Mouse (Mus musculus): ENCODE results near the gene Rnf123. TPM values are rescaled to one million over a fixed set of nuclear protein-coding genes. Genes with fewer than 3 reads are reported as not detected.

Gene Rnf123
- polyA plus RNA-seq, 1 experiment from 2014 or later: 100 TPM

DNA sequence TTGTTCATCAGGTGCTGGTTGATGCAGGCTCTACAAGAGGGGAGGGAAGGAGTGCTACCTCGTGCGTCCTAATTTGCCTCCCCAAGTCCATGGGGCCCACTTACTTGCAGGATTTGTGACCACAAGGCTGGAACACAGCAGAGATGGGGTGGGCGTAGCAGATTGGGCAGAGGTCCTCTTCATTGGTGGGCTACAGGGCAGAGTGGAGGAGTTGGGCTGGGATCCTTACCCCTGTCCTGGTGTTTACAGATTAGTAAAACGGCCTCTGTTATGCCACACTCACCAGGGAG is 31.3 kb downstream of the Rnf123 start:
- Histone ChIP-seq H3K9ac (no peak overlapping the region), H3K9me3 (replicated peaks) (no peaks in the 10 kb centered on the region), H3K4me1 (replicated peaks) (peaks cover 69% of the 10 kb centered on the region), H3K4me2 (no peak overlapping the region), H3K27me3 (no peaks in the 10 kb centered on the region), H3K36me3 (replicated peaks) (peaks cover 81% of the 10 kb centered on the region), H3K4me3 (replicated peaks) (no peak overlapping the region), H3K27ac (replicated peaks) (peak overlapping the region; percentile 53; the same call in 1 of the 2 replicates)
- 86% methylated on average over 4 of the region's 4 CpGs for WGBS (ENCODE audit: insufficient replicate concordance)
- ATAC-seq (ENCODE audit: insufficient read depth): no peak

DNA sequence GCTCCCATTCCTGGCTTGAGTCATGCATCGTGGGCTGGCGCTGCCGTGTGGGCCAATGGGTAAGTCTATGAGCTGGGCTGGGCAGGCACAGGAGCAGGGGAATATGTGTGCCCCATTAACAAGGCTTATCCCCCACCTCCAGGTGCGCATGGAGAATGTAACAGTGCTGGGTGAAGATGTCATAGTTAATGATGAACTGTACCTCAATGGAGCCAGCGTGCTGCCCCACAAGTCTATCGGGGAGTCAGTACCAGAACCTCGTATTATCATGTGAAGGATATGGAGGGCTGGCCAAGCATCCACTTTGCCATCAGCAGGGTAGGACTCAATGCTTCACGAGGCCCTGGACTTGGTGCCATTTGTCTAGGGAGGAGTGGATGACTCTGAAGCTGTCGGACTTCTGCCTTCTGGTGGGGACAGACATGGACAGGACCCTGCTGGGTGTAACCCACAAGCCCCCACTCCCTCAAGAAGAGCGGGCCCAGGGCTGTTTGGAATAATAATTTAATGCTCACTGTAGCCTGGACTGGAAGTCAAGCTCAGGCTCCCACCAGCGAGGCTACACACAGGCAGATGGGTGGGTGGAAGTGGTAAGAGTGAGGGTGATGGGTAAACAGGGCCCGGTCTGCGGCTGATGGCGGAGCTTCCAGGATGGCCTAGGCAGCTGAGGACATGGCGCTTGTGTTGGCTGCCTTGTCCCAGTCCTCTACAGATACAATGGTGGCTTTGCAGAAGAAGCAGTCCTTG is 31.8 kb downstream of the Rnf123 start:
- H3K27ac ChIP-seq (replicated peaks): no peak overlapping the region
- H3K36me3 ChIP-seq (replicated peaks): peaks cover 81% of the 10 kb centered on the region
- peaks cover 74% of the 10 kb centered on the region for H3K4me1 ChIP-seq (replicated peaks)
- no peak for ATAC-seq (ENCODE audit: insufficient read depth)
- H3K4me3 ChIP-seq (replicated peaks): no peak overlapping the region
- H3K27me3 ChIP-seq: no peaks in the 10 kb centered on the region
- H3K4me2 ChIP-seq: no peak overlapping the region
- WGBS (ENCODE audit: insufficient replicate concordance): 89% methylated on average over 15 of the region's 15 CpGs
- no peak overlapping the region for H3K9ac ChIP-seq
- H3K9me3 ChIP-seq (replicated peaks): no peaks in the 10 kb centered on the region

DNA sequence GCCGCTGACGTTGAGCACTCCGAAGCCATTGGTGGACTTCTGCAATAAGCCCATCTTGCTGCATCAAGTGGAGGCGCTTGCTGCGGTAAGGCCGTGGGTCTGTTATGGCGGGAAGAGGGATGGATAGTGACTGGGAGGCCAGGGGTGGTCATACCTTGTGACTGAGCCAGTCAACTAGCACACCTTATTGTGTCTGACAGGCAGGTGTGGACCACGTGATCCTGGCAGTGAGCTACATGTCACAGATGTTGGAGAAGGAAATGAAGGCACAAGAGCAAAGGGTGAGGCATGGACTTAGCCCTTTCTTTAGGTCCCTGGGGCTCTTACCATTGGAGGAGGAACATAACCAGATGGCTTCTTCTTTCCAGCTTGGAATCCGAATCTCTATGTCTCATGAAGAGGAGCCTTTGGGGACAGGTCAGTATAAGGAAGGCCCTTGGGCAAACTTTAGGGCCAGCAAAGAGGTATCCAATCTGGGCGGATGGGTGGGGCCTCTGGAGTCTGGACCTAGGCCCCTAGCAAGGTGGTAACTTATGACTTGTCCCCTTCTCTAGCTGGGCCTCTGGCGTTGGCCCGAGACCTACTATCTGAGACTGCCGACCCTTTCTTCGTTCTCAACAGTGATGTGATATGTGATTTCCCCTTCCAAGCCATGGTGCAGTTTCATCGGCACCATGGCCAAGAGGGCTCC is 33.4 kb downstream of the Rnf123 start:
- no peaks in the 10 kb centered on the region for H3K27me3 ChIP-seq
- H3K4me1 ChIP-seq (replicated peaks): peaks cover 75% of the 10 kb centered on the region
- WGBS (ENCODE audit: insufficient replicate concordance): 34% methylated on average over 15 of the region's 15 CpGs
- H3K36me3 ChIP-seq (replicated peaks): peaks cover 81% of the 10 kb centered on the region
- peak overlapping the region; percentile 74 for H3K4me3 ChIP-seq (replicated peaks)
- peak overlapping the region; percentile 81 for H3K27ac ChIP-seq (replicated peaks)
- no peak for ATAC-seq (ENCODE audit: insufficient read depth)
- H3K9me3 ChIP-seq (replicated peaks): no peaks in the 10 kb centered on the region
- peak overlapping the region; percentile 94 for H3K4me2 ChIP-seq
- peak overlapping the region; percentile 70 for H3K9ac ChIP-seq

DNA sequence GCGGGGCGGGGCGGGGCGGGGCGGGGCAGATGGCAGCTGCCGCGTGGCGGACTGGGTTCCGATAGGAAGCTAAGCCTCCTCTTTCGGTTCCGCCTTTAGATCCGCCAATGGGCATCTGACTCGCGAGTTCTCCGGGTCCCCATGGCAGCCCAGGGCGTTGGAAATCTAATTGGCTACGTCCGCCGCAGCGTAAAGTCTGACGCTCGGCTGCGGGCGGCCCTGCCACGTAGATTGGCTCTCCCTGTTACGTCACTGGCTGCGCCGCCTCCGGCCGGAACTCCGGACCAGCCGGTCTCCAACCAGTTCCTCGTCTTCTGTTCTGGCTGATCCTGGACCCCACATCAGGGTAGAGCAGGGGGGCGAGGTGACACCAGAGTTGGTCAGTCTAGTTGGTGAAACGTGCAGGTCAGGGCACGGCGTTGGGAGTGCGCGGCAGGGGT is 34.1 kb downstream of the Rnf123 start, which contains the start of gene Gmppb:
Gene Gmppb, plus strand, starts transcription at position 227 of the 440 bp plus-strand sequence.
- Histone ChIP-seq H3K4me3 (replicated peaks) (peak within 1 kb of the TSS; percentile 74), H3K27me3 (no peaks in the 10 kb centered on the region), H3K27ac (replicated peaks) (peak within 1 kb of the TSS; percentile 90), H3K9ac (peak within 1 kb of the TSS; percentile 70), H3K36me3 (replicated peaks) (peaks cover 78% of the 10 kb centered on the region), H3K4me1 (replicated peaks) (peaks cover 71% of the 10 kb centered on the region), H3K4me2 (peak within 1 kb of the TSS; percentile 94), H3K9me3 (replicated peaks) (no peaks in the 10 kb centered on the region)
- peak; percentile 93 for ATAC-seq (ENCODE audit: insufficient read depth)
- under 1% methylated on average over 39 of the region's 39 CpGs for WGBS (ENCODE audit: insufficient replicate concordance)

DNA sequence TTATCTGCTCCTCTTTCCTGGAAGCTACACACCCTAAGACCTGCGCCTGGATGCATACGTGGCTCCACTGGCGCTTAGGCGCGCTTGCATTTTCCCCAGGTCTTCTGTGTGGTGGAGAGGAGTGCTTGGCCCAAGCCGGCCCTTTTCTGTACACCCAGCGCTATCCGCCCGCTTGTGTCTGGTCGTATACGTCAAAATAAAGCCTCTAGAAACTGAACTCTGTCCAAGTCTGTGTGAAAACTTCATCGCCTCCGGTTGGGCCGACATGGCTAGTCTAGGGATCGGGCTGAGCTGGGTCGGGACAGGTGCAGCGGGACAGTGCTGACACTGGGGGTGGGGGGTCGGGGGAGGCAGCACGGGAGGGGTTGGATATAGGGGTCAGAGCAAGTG is 34.6 kb downstream of the Rnf123 start:
- peak; percentile 4 for ATAC-seq (ENCODE audit: insufficient read depth)
- Histone ChIP-seq H3K4me3 (replicated peaks) (peak overlapping the region; percentile 74), H3K4me2 (peak overlapping the region; percentile 94), H3K27me3 (no peaks in the 10 kb centered on the region), H3K9me3 (replicated peaks) (no peaks in the 10 kb centered on the region), H3K27ac (replicated peaks) (peak overlapping the region; percentile 90), H3K9ac (peak overlapping the region; percentile 56), H3K36me3 (replicated peaks) (peaks cover 78% of the 10 kb centered on the region), H3K4me1 (replicated peaks) (peaks cover 66% of the 10 kb centered on the region)
- WGBS (ENCODE audit: insufficient replicate concordance): under 1% methylated on average over 19 of the region's 19 CpGs

DNA sequence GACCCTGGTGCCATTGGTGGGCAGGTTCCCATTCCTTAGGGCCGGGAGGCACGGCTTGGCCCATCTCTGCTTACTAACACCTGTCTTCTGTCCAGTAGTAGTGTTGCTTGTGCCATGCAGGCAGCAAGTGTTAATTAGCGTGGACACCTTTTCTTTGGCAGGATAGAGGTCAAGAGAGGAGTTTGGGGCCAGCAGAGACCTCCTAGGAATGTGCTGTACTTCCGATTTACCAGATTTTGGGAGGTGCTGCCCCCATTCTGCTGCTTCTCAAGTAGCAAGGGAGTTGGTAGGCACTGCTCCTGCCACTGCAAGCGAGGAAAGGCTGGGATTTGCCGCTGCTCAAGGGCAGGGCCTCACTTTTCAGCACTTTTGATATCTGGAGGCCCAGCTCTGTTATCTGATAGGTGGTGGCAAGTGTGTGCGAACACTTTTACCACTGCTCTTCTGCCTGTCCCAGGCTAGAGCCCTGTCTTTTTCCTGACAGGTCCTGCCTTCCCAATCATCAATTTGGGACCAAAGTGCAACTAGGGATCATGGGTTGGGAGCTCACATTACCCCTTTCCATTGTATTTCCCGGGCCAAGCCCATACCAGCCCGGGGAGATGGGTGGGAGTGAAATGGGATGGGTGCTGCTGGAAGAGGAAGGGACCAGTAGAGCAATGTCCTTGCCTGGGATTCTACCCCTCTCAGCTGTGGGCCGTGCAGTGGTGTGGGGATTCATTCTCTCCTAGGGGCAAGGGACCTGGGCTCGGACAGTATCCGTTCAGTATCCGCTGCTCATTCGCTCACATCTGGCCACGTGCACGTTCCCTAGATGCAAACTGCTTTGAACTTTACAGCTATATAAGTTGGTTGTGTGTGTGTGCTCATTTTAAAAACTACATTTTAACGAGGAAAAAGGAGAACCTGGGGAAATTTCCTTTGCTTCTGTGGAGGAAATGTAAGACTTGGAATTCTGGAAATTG is 35.3 kb downstream of the Rnf123 start:
- no peak; the same call in 1 of the 2 replicates for ATAC-seq (ENCODE audit: insufficient read depth)
- Histone ChIP-seq H3K36me3 (replicated peaks) (peaks cover 78% of the 10 kb centered on the region), H3K27me3 (no peaks in the 10 kb centered on the region), H3K4me2 (peak overlapping the region; percentile 94), H3K4me1 (replicated peaks) (peaks cover 59% of the 10 kb centered on the region), H3K4me3 (replicated peaks) (peak overlapping the region; percentile 74), H3K9me3 (replicated peaks) (no peaks in the 10 kb centered on the region), H3K9ac (peak overlapping the region; percentile 56), H3K27ac (replicated peaks) (peak overlapping the region; percentile 90)
- 34% methylated on average over 17 of the region's 17 CpGs for WGBS (ENCODE audit: insufficient replicate concordance)

DNA sequence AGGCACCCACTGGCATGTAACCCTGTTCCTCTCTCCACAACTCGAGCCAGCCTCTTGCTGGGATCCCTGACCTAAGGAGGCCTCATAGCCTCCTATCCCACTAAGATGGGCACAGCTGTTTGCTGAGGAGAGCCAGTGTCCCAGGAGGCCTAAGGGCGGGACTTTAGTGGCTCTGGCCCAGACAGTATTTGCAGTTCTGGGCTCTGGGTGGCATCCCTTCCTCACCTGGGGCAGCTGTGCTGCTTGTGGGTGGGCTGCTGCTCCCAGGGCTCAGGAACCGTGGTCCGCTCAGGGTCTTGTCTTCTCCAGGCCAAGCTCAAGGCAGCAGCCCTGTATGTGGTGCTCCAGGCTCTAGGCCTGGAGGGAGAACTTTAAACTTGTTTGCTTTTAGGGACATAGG is 36.6 kb downstream of the Rnf123 start:
- Histone ChIP-seq H3K9ac (no peak overlapping the region), H3K27ac (replicated peaks) (peak overlapping the region; percentile 90), H3K9me3 (replicated peaks) (no peaks in the 10 kb centered on the region), H3K27me3 (no peaks in the 10 kb centered on the region), H3K36me3 (replicated peaks) (peaks cover 78% of the 10 kb centered on the region), H3K4me3 (replicated peaks) (no peak overlapping the region), H3K4me1 (replicated peaks) (peaks cover 46% of the 10 kb centered on the region), H3K4me2 (peak overlapping the region; percentile 94; the same call in 1 of the 2 replicates)
- no peak for ATAC-seq (ENCODE audit: insufficient read depth)
- 78% methylated on average over 4 of the region's 4 CpGs for WGBS (ENCODE audit: insufficient replicate concordance)

DNA sequence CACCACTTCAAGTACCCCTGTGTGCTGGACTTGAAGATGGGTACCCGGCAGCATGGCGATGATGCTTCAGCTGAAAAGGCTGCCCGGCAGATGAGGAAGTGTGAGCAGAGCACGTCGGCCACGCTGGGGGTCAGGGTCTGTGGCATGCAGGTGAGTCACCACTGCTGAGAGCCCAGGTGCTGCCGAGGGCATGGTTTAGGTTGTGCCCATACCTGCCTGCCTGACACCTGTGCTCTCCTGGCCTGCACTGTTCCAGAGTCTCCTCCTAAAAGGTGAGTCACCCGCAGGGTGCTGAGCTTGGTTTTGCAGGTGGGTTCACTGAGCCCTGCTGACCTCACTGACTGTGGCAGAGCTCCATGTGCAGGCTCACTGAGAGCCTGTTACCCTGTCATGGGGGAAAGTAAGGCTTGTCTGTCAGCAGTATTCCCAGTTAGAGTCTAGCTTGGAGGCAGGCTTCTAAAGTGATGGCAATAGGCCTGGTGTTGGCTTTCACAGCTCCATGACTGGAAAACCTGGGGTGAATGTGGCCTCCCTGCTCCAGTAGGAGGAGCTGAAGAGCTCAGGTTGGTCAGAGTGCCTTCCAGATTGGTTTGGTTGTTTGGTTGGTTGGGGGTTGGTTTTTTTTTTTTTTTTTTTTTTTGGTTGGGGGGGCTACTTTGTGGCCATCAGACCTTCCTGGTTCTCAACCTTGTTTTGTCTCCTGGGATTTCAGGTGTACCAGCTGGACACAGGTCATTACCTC is 38.2 kb downstream of the Rnf123 start:
- Histone ChIP-seq H3K4me3 (replicated peaks) (no peak overlapping the region), H3K4me1 (replicated peaks) (peaks cover 34% of the 10 kb centered on the region), H3K4me2 (no peak overlapping the region), H3K27me3 (no peaks in the 10 kb centered on the region), H3K9ac (no peak overlapping the region), H3K27ac (replicated peaks) (no peak overlapping the region), H3K9me3 (replicated peaks) (no peaks in the 10 kb centered on the region), H3K36me3 (replicated peaks) (peaks cover 77% of the 10 kb centered on the region)
- 88% methylated on average over 8 of the region's 8 CpGs for WGBS (ENCODE audit: insufficient replicate concordance)
- ATAC-seq (ENCODE audit: insufficient read depth): no peak

DNA sequence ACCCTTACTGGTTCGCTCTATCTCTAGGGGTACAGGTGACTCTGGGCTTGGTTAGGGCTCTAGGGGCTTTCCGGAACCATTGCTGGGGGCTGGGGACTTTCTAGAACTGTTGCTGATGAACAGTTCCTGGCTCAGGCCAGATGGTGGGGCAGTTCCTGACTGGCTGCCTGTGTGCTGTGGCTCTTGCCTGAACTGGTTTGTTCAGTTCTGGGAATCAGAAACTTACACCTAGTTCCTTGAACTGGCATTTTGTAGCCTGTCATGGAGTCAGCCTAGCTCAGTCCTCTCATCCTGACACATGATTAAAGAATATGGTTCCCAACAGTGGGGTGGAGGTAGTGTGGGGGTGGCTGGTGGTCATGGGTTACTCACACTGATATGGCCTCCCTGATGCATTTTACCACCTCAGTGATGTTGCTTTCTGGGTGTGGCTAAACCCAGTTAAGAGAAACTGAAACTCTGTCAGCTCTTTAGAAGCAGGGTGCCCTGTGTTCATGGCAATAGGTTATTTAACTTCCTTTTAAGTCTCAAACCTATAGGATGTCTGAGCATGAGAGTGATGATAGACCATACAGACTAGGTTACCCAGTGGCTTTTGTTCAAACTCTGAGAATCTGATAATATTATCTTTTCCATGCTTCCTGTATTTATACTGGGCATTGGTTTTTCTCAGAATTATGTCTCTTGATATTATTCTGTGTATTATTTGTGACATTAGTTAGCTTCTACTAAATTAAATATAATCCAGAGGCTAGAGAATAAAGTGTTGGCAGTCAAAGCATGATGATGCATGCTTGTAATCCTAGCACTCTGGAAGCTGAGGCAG is 47.6 kb downstream of the Rnf123 start:
- peaks cover 87% of the 10 kb centered on the region for H3K36me3 ChIP-seq (replicated peaks)
- H3K27me3 ChIP-seq: no peaks in the 10 kb centered on the region
- no peak overlapping the region for H3K9ac ChIP-seq
- WGBS (ENCODE audit: insufficient replicate concordance): 94% methylated on average over 2 of the region's 2 CpGs
- no peaks in the 10 kb centered on the region for H3K9me3 ChIP-seq (replicated peaks)
- no peak overlapping the region for H3K27ac ChIP-seq (replicated peaks)
- no peak overlapping the region for H3K4me2 ChIP-seq
- H3K4me3 ChIP-seq (replicated peaks): no peak overlapping the region
- no peak for ATAC-seq (ENCODE audit: insufficient read depth)
- H3K4me1 ChIP-seq (replicated peaks): no peaks in the 10 kb centered on the region

DNA sequence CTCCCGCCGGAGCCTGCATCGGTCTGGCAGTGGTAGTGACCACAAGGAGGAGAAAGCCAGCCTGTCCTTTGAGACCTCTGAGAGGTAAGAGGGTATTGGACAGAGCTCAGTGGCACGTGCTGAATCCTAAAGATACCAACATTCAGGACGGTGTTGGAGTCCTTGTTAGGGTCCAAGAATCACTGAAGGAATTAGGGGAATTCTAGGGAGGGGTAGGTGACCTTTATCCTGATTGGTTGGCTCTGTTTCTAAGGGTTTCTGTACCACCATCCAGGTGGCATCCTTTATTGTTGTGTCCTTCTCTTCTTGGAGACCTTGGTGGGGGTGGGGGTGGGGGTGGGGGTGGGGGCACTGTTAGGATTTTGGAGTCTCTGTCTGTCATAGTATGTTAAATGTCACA is 51.0 kb downstream of the Rnf123 start:
- Histone ChIP-seq H3K9me3 (replicated peaks) (no peaks in the 10 kb centered on the region), H3K4me2 (no peak overlapping the region), H3K36me3 (replicated peaks) (peaks cover 86% of the 10 kb centered on the region), H3K4me3 (replicated peaks) (no peak overlapping the region), H3K4me1 (replicated peaks) (no peaks in the 10 kb centered on the region), H3K9ac (no peak overlapping the region), H3K27ac (replicated peaks) (no peak overlapping the region), H3K27me3 (no peaks in the 10 kb centered on the region)
- 93% methylated on average over 5 of the region's 5 CpGs for WGBS (ENCODE audit: insufficient replicate concordance)
- no peak for ATAC-seq (ENCODE audit: insufficient read depth)
